18 mouse cellular contexts compared by ENCODE assay signal in genomic region chr11:72481952-72482351, GRCm38 (mm10). TPM values are rescaled to one million over a fixed set of nuclear protein-coding genes. Genes with fewer than 3 reads are reported as not detected.
DNase-seq lines count a peak whose midpoint lies in the region; ATAC-seq and TF ChIP-seq lines count a peak whose summit lies in the region.
"Had no signal": no experiment of that assay in that cellular context is flagged by ENCODE, and none has a peak within 500 bp of the region (broad histone marks: within the 10 kb centered on the region; RNA-seq: fewer than 3 reads in every experiment).

No protein-coding gene starts in this region.

- H3K9ac ChIP-seq in limb, embryonic 11.5 days (ENCODE audit: low read length), result no peak overlapping the region
- H3K9ac ChIP-seq: forebrain, postnatal 0 days had no signal

- no peaks in the 10 kb centered on the region for H3K27me3 ChIP-seq in limb, embryonic 11.5 days (ENCODE audit: control insufficient read depth, insufficient read depth, low read length)
- peaks cover 15% of the 10 kb centered on the region for H3K27me3 ChIP-seq in limb, embryonic 10.5 days (ENCODE audit: low read depth, poor library complexity, severe bottlenecking)
- no peaks in the 10 kb centered on the region for H3K27me3 ChIP-seq in small intestine, adult 2 months (ENCODE audit: control insufficient read depth, insufficient read depth, low read length)

- 84% methylated on average over 4 of the region's 4 CpGs for WGBS in limb, embryonic 11.5 days
- WGBS in limb, embryonic 10.5 days, result 85% methylated on average over 4 of the region's 4 CpGs
- WGBS in small intestine, adult 2 months, result 64% methylated on average over 4 of the region's 4 CpGs

- H3K36me3 ChIP-seq in limb, embryonic 11.5 days (ENCODE audit: control insufficient read depth, insufficient read depth, low read length), result no peaks in the 10 kb centered on the region
- no peaks in the 10 kb centered on the region for H3K36me3 ChIP-seq in limb, embryonic 10.5 days
- H3K36me3 ChIP-seq in small intestine, adult 2 months (ENCODE audit: control insufficient read depth, insufficient read depth, low read length), result no peaks in the 10 kb centered on the region

- TF ChIP-seq CTCF in small intestine, adult 2 months (IDR thresholded peaks at IDR 0.05; ENCODE audit: extremely low read depth, insufficient read length, insufficient replicate concordance, low read depth, low read length), result no peak

- H3K27ac ChIP-seq in limb, embryonic 11.5 days (replicated peaks; ENCODE audit: low read depth, low read length), result no peak overlapping the region
- H3K27ac ChIP-seq in limb, embryonic 10.5 days, result no peak overlapping the region
- H3K27ac ChIP-seq in small intestine, adult 2 months (ENCODE audit: insufficient read depth, low read depth, low read length), result 0 out of 2 replicates have a peak overlapping the region, but pooled peaks have one; percentile 7
- H3K27ac ChIP-seq: kidney, postnatal 0 days had no signal

- no peaks in the 10 kb centered on the region for H3K4me1 ChIP-seq in limb, embryonic 11.5 days (ENCODE audit: control insufficient read depth, insufficient read depth, low read length)
- H3K4me1 ChIP-seq in limb, embryonic 10.5 days, result peaks cover 23% of the 10 kb centered on the region
- peaks cover 19% of the 10 kb centered on the region; the same call in 1 of the 2 replicates for H3K4me1 ChIP-seq in small intestine, adult 2 months (ENCODE audit: control insufficient read depth, insufficient read depth, insufficient read length, low read length)

- peak; percentile 43 for DNase-seq in embryo, embryonic 10 days (ENCODE audit: low spot score)
- DNase-seq in embryo, embryonic 10.5 days (ENCODE audit: low spot score), result no peak
- DNase-seq in limb, embryonic 11.5 days (ENCODE audit: low spot score), result no peak
- DNase-seq in limb, embryonic 10.5 days (ENCODE audit: low spot score), result no peak
- DNase-seq in liver, result peak; percentile 71
- DNase-seq in cerebellum, postnatal 14 days, result no peak
- DNase-seq: adrenal gland, postnatal 25 days; cerebellum, adult 2 months; forebrain, postnatal 0 days; gastrocnemius, postnatal 25 days; heart, postnatal 36 days; right cerebral cortex, postnatal 4 days; thymus, postnatal 4 days had no signal

- no peak overlapping the region for H3K4me3 ChIP-seq in limb, embryonic 11.5 days (ENCODE audit: low read depth, low read length)
- no peak overlapping the region for H3K4me3 ChIP-seq in limb, embryonic 10.5 days
- H3K4me3 ChIP-seq in small intestine, adult 2 months (ENCODE audit: low read depth, low read length), result no peak overlapping the region

- 0 out of 2 replicates have a peak, but pooled peaks have one; percentile 32 for ATAC-seq in limb, embryonic 11.5 days (ENCODE audit: insufficient number of reproducible peaks, low FRiP score, low TSS enrichment, low read depth)
- ATAC-seq in granulocyte monocyte progenitor cell, adult 5-6 weeks (replicated peaks; ENCODE audit: poor library complexity, severe bottlenecking), result no peak
- ATAC-seq: forebrain, postnatal 0 days had no signal

- H3K4me2 ChIP-seq in limb, embryonic 11.5 days (ENCODE audit: low read depth, severe bottlenecking), result no peak overlapping the region

- TF ChIP-seq POLR2A in small intestine, adult 2 months (IDR thresholded peaks at IDR 0.05; ENCODE audit: low read depth, low read length), result no peak

- no peaks in the 10 kb centered on the region for H3K9me3 ChIP-seq in limb, embryonic 11.5 days (ENCODE audit: control insufficient read depth, low read length)
- H3K9me3 ChIP-seq in limb, embryonic 10.5 days (replicated peaks), result no peaks in the 10 kb centered on the region

RNA-seq across cellular contexts. Expression of gene Spns2, which starts 7.8 kb away (rescaled TPM):
- 1.9 and 2.1 TPM in 2 replicates for polyA plus RNA-seq in limb, embryonic 11.5 days (2014; fragmentation: Nextera tagmentation; extraction: Ambion mirVana)
- polyA plus RNA-seq in limb, embryonic 10.5 days (2016; fragmentation: Nextera tagmentation; extraction: Ambion mirVana), result 2.8 and 3.0 TPM in 2 replicates
- 65.9 and 77.7 TPM in 2 replicates for polyA plus RNA-seq in small intestine, adult 2 months (2012; rRNA removed)
- total RNA-seq in granulocyte monocyte progenitor cell, adult 5-6 weeks (2014; fragmentation: Nextera tagmentation), result 27.1 and 41.2 TPM in 2 replicates
- total RNA-seq in granulocyte monocyte progenitor cell, adult 5-6 weeks (2017), result 5.6 TPM in 2 replicates

RNA-seq across cellular contexts. Expression of gene Mybbp1a, which starts 40.8 kb away (rescaled TPM):
- 175 and 192 TPM in 2 replicates for polyA plus RNA-seq in limb, embryonic 11.5 days (2014; fragmentation: Nextera tagmentation; extraction: Ambion mirVana)
- 234 and 274 TPM in 2 replicates for polyA plus RNA-seq in limb, embryonic 10.5 days (2016; fragmentation: Nextera tagmentation; extraction: Ambion mirVana)
- polyA plus RNA-seq in small intestine, adult 2 months (2012; rRNA removed), result 17.6 and 25.0 TPM in 2 replicates
- total RNA-seq in granulocyte monocyte progenitor cell, adult 5-6 weeks (2014; fragmentation: Nextera tagmentation), result 172 and 173 TPM in 2 replicates
- total RNA-seq in granulocyte monocyte progenitor cell, adult 5-6 weeks (2017), result 132 and 239 TPM in 2 replicates

RNA-seq across cellular contexts. Expression of gene Ggt6, which starts 46.6 kb away (rescaled TPM):
- polyA plus RNA-seq in limb, embryonic 11.5 days (2014; fragmentation: Nextera tagmentation; extraction: Ambion mirVana), result not detected in 2 replicates
- polyA plus RNA-seq in limb, embryonic 10.5 days (2016; fragmentation: Nextera tagmentation; extraction: Ambion mirVana), result 0.08 TPM in 1 of 2 replicates, not detected in the other
- polyA plus RNA-seq in small intestine, adult 2 months (2012; rRNA removed), result 20.2 and 60.1 TPM in 2 replicates
- total RNA-seq in granulocyte monocyte progenitor cell, adult 5-6 weeks (2014; fragmentation: Nextera tagmentation), result not detected in 2 replicates
- total RNA-seq in granulocyte monocyte progenitor cell, adult 5-6 weeks (2017), result not detected in 2 replicates
- total RNA-seq: forebrain, postnatal 0 days; heart, postnatal 36 days; layer of hippocampus, postnatal 14 days; neutrophil, adult 5-6 weeks had no signal
- polyA plus RNA-seq: forebrain, postnatal 0 days had no signal

Comparison
In these comparisons a context has a peak if more than half of its experiments do, and no peak if none do; other contexts are left out.
1. DNase-seq: peak in embryo, embryonic 10 days (single experiment) and liver (single experiment); none in embryo, embryonic 10.5 days (single experiment), limb, embryonic 11.5 days (single experiment), limb, embryonic 10.5 days (single experiment) and cerebellum, postnatal 14 days (0 of 2).
2. RNA of gene Spns2, which starts 7.8 kb away (polyA plus RNA-seq): 65.9 to 77.7 TPM in small intestine, adult 2 months; 2.8 to 3.0 TPM in limb, embryonic 10.5 days and 1.9 to 2.1 TPM in limb, embryonic 11.5 days; every median in the first group is over 10 times any median in the second.
3. RNA of gene Ggt6, which starts 46.6 kb away (polyA plus RNA-seq): 20.2 to 60.1 TPM in small intestine, adult 2 months; 0.08 TPM in limb, embryonic 10.5 days and not detected in limb, embryonic 11.5 days; every median in the first group is over 10 times any median in the second.